Mouse (Mus musculus) heart, adult 9 months (tissue): ENCODE measurements around the gene Slc7a10.

ENCODE experiments used
- DNase-seq, 2 experiments: peaks; one replicate each; pipeline ENCODE4 v3.0.0; 2022; ENCODE audit warnings: low spot score in 2 of 2

Gene Slc7a10

GRCm38 (mm10) chr7:35185889-35186569 is at the start of gene Slc7a10:
Slc7a10 (plus strand) TSS chr7:35186385.
- no peak for DNase-seq

- no peak for DNase-seq
Measured at GRCm38 (mm10) chr7:35137524-35137923, 48.7 kb upstream of the Slc7a10 start.

- DNase-seq = no peak
Measured at GRCm38 (mm10) chr7:35138481-35138880, 47.7 kb upstream of the Slc7a10 start.

- no peak for DNase-seq
Measured at GRCm38 (mm10) chr7:35139880-35140279, 46.3 kb upstream of the Slc7a10 start.

GRCm38 (mm10) chr7:35141519-35141918 is 44.7 kb upstream of the Slc7a10 start:
- DNase-seq = no peak

GRCm38 (mm10) chr7:35142522-35142921 is 43.7 kb upstream of the Slc7a10 start:
- DNase-seq = no peak

GRCm38 (mm10) chr7:35143864-35144618 is 42.1 kb upstream of the Slc7a10 start:
- DNase-seq = no peak

GRCm38 (mm10) chr7:35145068-35145467 is 41.1 kb upstream of the Slc7a10 start:
- no peak for DNase-seq

- no peak for DNase-seq
Measured at GRCm38 (mm10) chr7:35146269-35146668, 39.9 kb upstream of the Slc7a10 start.

- DNase-seq = no peak
Measured at GRCm38 (mm10) chr7:35149616-35150433, 36.4 kb upstream of the Slc7a10 start.

- DNase-seq = peak in 1 of 2 experiments; percentile 50
Measured at GRCm38 (mm10) chr7:35150860-35151259, 35.3 kb upstream of the Slc7a10 start.

- no peak for DNase-seq
Measured at GRCm38 (mm10) chr7:35154449-35154848, 31.7 kb upstream of the Slc7a10 start.

GRCm38 (mm10) chr7:35156561-35157477 is 29.4 kb upstream of the Slc7a10 start:
- peak in 1 of 2 experiments; percentile 38 for DNase-seq

GRCm38 (mm10) chr7:35157512-35157911 is 28.7 kb upstream of the Slc7a10 start:
- DNase-seq = no peak

GRCm38 (mm10) chr7:35162443-35162842 is 23.7 kb upstream of the Slc7a10 start:
- no peak for DNase-seq

GRCm38 (mm10) chr7:35163600-35163999 is 22.6 kb upstream of the Slc7a10 start:
- peak; percentile 39 to 48 for DNase-seq

- DNase-seq = no peak
Measured at GRCm38 (mm10) chr7:35164131-35164530, 22.1 kb upstream of the Slc7a10 start.

- DNase-seq = no peak
Measured at GRCm38 (mm10) chr7:35166988-35167387, 19.2 kb upstream of the Slc7a10 start.

GRCm38 (mm10) chr7:35167925-35168324 is 18.3 kb upstream of the Slc7a10 start:
- DNase-seq = no peak

GRCm38 (mm10) chr7:35169341-35169740 is 16.8 kb upstream of the Slc7a10 start:
- peak; percentile 79 to 84 for DNase-seq

GRCm38 (mm10) chr7:35171867-35172382 is 14.3 kb upstream of the Slc7a10 start:
- DNase-seq = peak; percentile 59 to 70
